Mouse (Mus musculus): ENCODE data around the gene Soat1.

Soat1 gene

GRCm38 (mm10) chr1:156473961-156474503 is at the start of gene Soat1:
Soat1 (minus strand) TSS chr1:156474331.
- WGBS, result under 1% methylated on average over 46 of the region's 46 CpGs

- WGBS, result 95% methylated on average over 22 of the region's 22 CpGs
Measured at GRCm38 (mm10) chr1:156523842-156524241, 49.7 kb upstream of the Soat1 start, which contains the start of gene Gm10031. Gm10031 (plus strand) TSS chr1:156524012.

GRCm38 (mm10) chr1:156521796-156522517 is 47.8 kb upstream of the Soat1 start:
- 51% methylated on average over 15 of the region's 15 CpGs for WGBS

GRCm38 (mm10) chr1:156520136-156520780 is 46.1 kb upstream of the Soat1 start:
- 92% methylated on average over 3 of the region's 3 CpGs for WGBS

- WGBS, result 87% methylated on average over 3 of the region's 3 CpGs
Measured at GRCm38 (mm10) chr1:156507753-156508152, 33.6 kb upstream of the Soat1 start.

- WGBS, result 89% methylated on average over 2 of the region's 2 CpGs
Measured at GRCm38 (mm10) chr1:156505901-156506300, 31.8 kb upstream of the Soat1 start.

GRCm38 (mm10) chr1:156504945-156505523 is 30.9 kb upstream of the Soat1 start:
- 78% methylated on average over 5 of the region's 5 CpGs for WGBS

- 87% methylated on average over 5 of the region's 5 CpGs for WGBS
Measured at GRCm38 (mm10) chr1:156496910-156497309, 22.8 kb upstream of the Soat1 start.

- WGBS, result 66% methylated on average over 8 of the region's 8 CpGs
Measured at GRCm38 (mm10) chr1:156495025-156495424, 20.9 kb upstream of the Soat1 start.

- 89% methylated on average over 4 of the region's 4 CpGs for WGBS
Measured at GRCm38 (mm10) chr1:156491226-156491796, 17.2 kb upstream of the Soat1 start.

- 83% methylated on average over 5 of the region's 5 CpGs for WGBS
Measured at GRCm38 (mm10) chr1:156488031-156488430, 13.9 kb upstream of the Soat1 start.

- 92% methylated on average over 7 of the region's 7 CpGs for WGBS
Measured at GRCm38 (mm10) chr1:156487498-156487897, 13.4 kb upstream of the Soat1 start.

- WGBS, result 100% methylated on average over 3 of the region's 3 CpGs
Measured at GRCm38 (mm10) chr1:156481826-156482225, 7.7 kb upstream of the Soat1 start.

GRCm38 (mm10) chr1:156476535-156476934 is 2.4 kb upstream of the Soat1 start:
- 75% methylated on average over 7 of the region's 7 CpGs for WGBS

- WGBS, result 66% methylated on average over 2 of the region's 2 CpGs
Measured at GRCm38 (mm10) chr1:156476016-156476415, 1.9 kb upstream of the Soat1 start.

- WGBS, result 78% methylated on average over 3 of the region's 3 CpGs
Measured at GRCm38 (mm10) chr1:156474854-156475253, 723 bp upstream of the Soat1 start.

- WGBS, result 15% methylated on average over 11 of the region's 11 CpGs
Measured at GRCm38 (mm10) chr1:156473003-156473402, 1.1 kb downstream of the Soat1 start.

- WGBS, result 89% methylated on average over 7 of the region's 7 CpGs
Measured at GRCm38 (mm10) chr1:156471955-156472354, 2.2 kb downstream of the Soat1 start.

- 87% methylated on average over 3 of the region's 3 CpGs for WGBS
Measured at GRCm38 (mm10) chr1:156471071-156471470, 3.1 kb downstream of the Soat1 start.

- 61% methylated on average over 7 of the region's 7 CpGs for WGBS
Measured at GRCm38 (mm10) chr1:156470557-156470956, 3.6 kb downstream of the Soat1 start.

GRCm38 (mm10) chr1:156468576-156468975 is 5.6 kb downstream of the Soat1 start:
- WGBS, result 84% methylated on average over 3 of the region's 3 CpGs

GRCm38 (mm10) chr1:156467655-156468255 is 6.4 kb downstream of the Soat1 start:
- 58% methylated on average over 12 of the region's 12 CpGs for WGBS

Data from cerebral cortex, adult 2 months (tissue).